Mouse (Mus musculus) lung, adult 2 months (tissue): ENCODE measurements around the gene Kcnh2.

Experiments used
- CTCF ChIP-seq: fragments of 200-500 bp; IDR thresholded peaks from 2 replicates; pipeline ENCODE4 v1.5.1; 2011; ENCODE audit warnings: mild to moderate bottlenecking, low read length, control low read depth; ENCODE audit not compliant: insufficient read depth
- POLR2A ChIP-seq: fragments of 200-500 bp; IDR thresholded peaks from 2 replicates; pipeline ENCODE4 v1.6.1; 2011; ENCODE audit warnings: low read depth, mild to moderate bottlenecking, control low read depth, low read length, borderline replicate concordance; ENCODE audit errors: extremely low read depth

DNA sequence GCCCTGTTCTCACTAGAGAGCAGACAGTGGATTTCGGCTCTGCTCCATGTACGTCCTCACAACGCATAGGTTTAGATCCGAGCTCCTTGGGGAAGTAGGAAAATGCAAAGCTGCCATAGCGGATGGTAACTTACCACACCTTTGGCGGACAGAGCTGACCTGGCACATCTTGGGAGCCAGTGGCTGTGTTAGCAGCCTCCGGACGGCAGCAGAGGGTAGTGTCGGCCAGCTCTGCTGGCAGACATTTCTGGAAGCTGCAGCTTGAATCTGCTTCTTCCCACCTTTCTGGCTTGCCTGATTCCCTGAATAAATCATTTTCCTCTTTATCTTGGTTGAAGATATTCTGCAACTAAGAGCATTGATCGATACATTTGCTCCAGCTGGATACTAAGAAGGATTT is 73.2 kb downstream of the Kcnh2 start:
- TF ChIP-seq POLR2A (no peak), CTCF (no peak)
